Mouse (Mus musculus) small intestine, adult 2 months (tissue): ENCODE measurements around the gene Zfp683.

ENCODE experiments used
- CTCF ChIP-seq: fragments of 200-500 bp; IDR thresholded peaks from 2 replicates; pipeline ENCODE4 v1.5.1; 2012; ENCODE audit warnings: low read depth, mild to moderate bottlenecking, control low read depth, inconsistent platforms, low read length, moderate library complexity, mixed read lengths; ENCODE audit not compliant: insufficient replicate concordance, insufficient read length; ENCODE audit errors: extremely low read depth
- POLR2A ChIP-seq: fragments of 200-500 bp; IDR thresholded peaks from 2 replicates; pipeline ENCODE4 v1.6.1; 2012; ENCODE audit warnings: low read depth, mild to moderate bottlenecking, control low read depth, inconsistent platforms, low read length, moderate library complexity

DNA sequence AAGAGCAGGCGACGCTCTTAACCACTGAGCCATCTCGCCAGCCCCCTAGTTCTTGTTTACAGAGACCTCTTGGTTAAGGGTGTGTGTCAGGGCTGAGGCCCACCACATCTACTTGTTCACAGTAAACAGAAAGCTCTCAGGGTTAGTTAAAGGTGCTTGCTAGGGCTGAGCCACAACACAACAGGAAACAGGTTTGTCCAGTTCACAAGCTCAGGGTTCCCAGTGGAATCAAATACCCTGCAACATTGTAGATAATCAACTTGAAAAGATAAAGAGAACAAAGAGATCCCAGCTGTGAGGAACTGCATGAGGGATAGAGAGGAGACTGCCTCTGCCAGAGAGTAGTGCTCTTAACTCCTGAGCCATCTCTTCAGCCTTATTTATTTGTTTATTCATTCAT is 46.8 kb upstream of the Zfp683 start:
- TF ChIP-seq CTCF (no peak), POLR2A (no peak)
